Mouse (Mus musculus) C2C12 (cell line): Measurements from ENCODE around the gene Optn. TPM values are rescaled to one million over a fixed set of nuclear protein-coding genes. Genes with fewer than 3 reads are reported as not detected.

Source experiments
- H3K27me3 ChIP-seq: one replicate; pipeline ENCODE4 v1.6.1; 2011; ENCODE audit not compliant: control insufficient read depth, insufficient read depth, insufficient read length
- H3K36me3 ChIP-seq: one replicate; pipeline ENCODE4 v1.6.1; 2011; ENCODE audit not compliant: control insufficient read depth, insufficient read depth
- H3K4me3 ChIP-seq: one replicate; pipeline ENCODE4 v1.5.1; 2011; ENCODE audit warnings: mild to moderate bottlenecking, control low read depth; ENCODE audit not compliant: poor library complexity, insufficient read depth, severe bottlenecking
- H3K79me2 ChIP-seq: one replicate; pipeline ENCODE4 v1.6.1; 2011; ENCODE audit not compliant: control insufficient read depth, insufficient read depth
- H3K79me3 ChIP-seq: one replicate; pipeline ENCODE4 v1.6.1; 2011; ENCODE audit warnings: low read depth, control low read depth
- H3ac ChIP-seq: one replicate; pipeline ENCODE3; 2011; ENCODE audit warnings: low read depth; ENCODE audit not compliant: control insufficient read depth, insufficient read length
- CEBPB ChIP-seq: IDR thresholded peaks from one replicate; pipeline ENCODE4 v1.6.1; 2011; ENCODE audit warnings: low read depth, mild to moderate bottlenecking, control low read depth, moderate library complexity
- CTCF ChIP-seq: IDR thresholded peaks from one replicate; pipeline ENCODE4 v1.5.1; 2011; ENCODE audit not compliant: control insufficient read depth, insufficient read depth, insufficient read length
- FOSL1 ChIP-seq: IDR thresholded peaks from one replicate; pipeline ENCODE4 v1.8.0; 2011; ENCODE audit warnings: mild to moderate bottlenecking, low read length; ENCODE audit not compliant: poor library complexity, insufficient read depth, severe bottlenecking
- MAX ChIP-seq: IDR thresholded peaks from one replicate; pipeline ENCODE4 v1.6.1; 2011; ENCODE audit warnings: mild to moderate bottlenecking, control low read depth
- MYOD1 ChIP-seq: IDR thresholded peaks from one replicate; pipeline ENCODE4 v1.6.1; 2011; ENCODE audit warnings: low read depth; ENCODE audit not compliant: control insufficient read depth, insufficient read length
- MYOG ChIP-seq: IDR thresholded peaks from one replicate; pipeline ENCODE4 v1.6.1; 2011; ENCODE audit not compliant: control insufficient read depth, insufficient read length; ENCODE audit errors: extremely low read depth
- USF1 ChIP-seq: IDR thresholded peaks from one replicate; pipeline ENCODE4 v1.6.1; 2011; ENCODE audit warnings: low read depth, mild to moderate bottlenecking, control low read depth, moderate library complexity
- polyA plus RNA-seq: library from polyadenylated mRNA; unstranded; fragments of >200 nt; fragmentation: generic; extraction: Trizol; gene quantifications from one replicate; pipeline ENCODE4 v1.2.1, GENCODE M21; 2012; ENCODE audit warnings: missing spikeins

Gene Optn
- polyA plus RNA-seq, 1 experiment = 7.4 TPM

- H3K79me2 ChIP-seq = no peaks in the 10 kb centered on the region
- no peaks in the 10 kb centered on the region for H3K79me3 ChIP-seq
- peaks cover 23% of the 10 kb centered on the region for H3K36me3 ChIP-seq
- no peak for TF ChIP-seq MYOD1
- no peak overlapping the region for H3ac ChIP-seq
- H3K4me3 ChIP-seq = no peak overlapping the region
- H3K27me3 ChIP-seq = no peaks in the 10 kb centered on the region
Observed at GRCm38 (mm10) chr2:4986798-4987197, 77.1 kb downstream of the Optn start.

GRCm38 (mm10) chr2:4985000-4985399 lies 78.9 kb downstream of the Optn start:
- TF ChIP-seq MYOD1 (no peak), USF1 (no peak), CTCF (no peak), MAX (no peak), MYOG (no peak), CEBPB (no peak), FOSL1 (no peak)
- Histone ChIP-seq H3K79me2 (no peaks in the 10 kb centered on the region), H3K79me3 (no peaks in the 10 kb centered on the region), H3K4me3 (no peak overlapping the region), H3ac (no peak overlapping the region), H3K36me3 (peaks cover 5% of the 10 kb centered on the region), H3K27me3 (no peaks in the 10 kb centered on the region)

- no peaks in the 10 kb centered on the region for H3K27me3 ChIP-seq
- TF ChIP-seq MYOG (no peak), CTCF (no peak), MYOD1 (no peak), USF1 (no peak), FOSL1 (no peak), CEBPB (no peak), MAX (no peak)
- H3K79me2 ChIP-seq = no peaks in the 10 kb centered on the region
- H3K36me3 ChIP-seq = peaks cover 4% of the 10 kb centered on the region
- no peak overlapping the region for H3K4me3 ChIP-seq
- H3ac ChIP-seq = no peak overlapping the region
- H3K79me3 ChIP-seq = no peaks in the 10 kb centered on the region
Observed at GRCm38 (mm10) chr2:4983987-4984386, 79.9 kb downstream of the Optn start.

GRCm38 (mm10) chr2:4978091-4978490 lies 85.8 kb downstream of the Optn start:
- H3K79me3 ChIP-seq = no peaks in the 10 kb centered on the region
- no peaks in the 10 kb centered on the region for H3K79me2 ChIP-seq

GRCm38 (mm10) chr2:4975807-4976206 lies 88.0 kb downstream of the Optn start, which contains the start of gene Ucma:
Gene Ucma (plus strand): TSS chr2:4976122.
- TF ChIP-seq MYOG (no peak), FOSL1 (no peak), MYOD1 (no peak), MAX (no peak)
- Histone ChIP-seq H3K36me3 (no peaks in the 10 kb centered on the region), H3K79me3 (no peaks in the 10 kb centered on the region), H3K4me3 (no peak within 1 kb of the TSS), H3K79me2 (no peaks in the 10 kb centered on the region), H3ac (no peak within 1 kb of the TSS), H3K27me3 (no peaks in the 10 kb centered on the region)

More at GRCm38 (mm10) chr2:4978091-4978490, 85.8 kb downstream of the Optn start:
- Histone ChIP-seq H3K36me3 (no peaks in the 10 kb centered on the region), H3ac (no peak overlapping the region), H3K27me3 (no peaks in the 10 kb centered on the region), H3K4me3 (no peak overlapping the region)
- no peak for TF ChIP-seq USF1
- no peak for TF ChIP-seq MYOD1
- TF ChIP-seq CEBPB = no peak
- TF ChIP-seq MAX = no peak
- no peak for TF ChIP-seq CTCF
- no peak for TF ChIP-seq MYOG
- no peak for TF ChIP-seq FOSL1

Other genes with a start within 250 kb of the Optn start
- gene Sephs1, start 182.5 kb downstream of the Optn start, polyA plus RNA-seq = 27.4 TPM
- 5.9 TPM for gene Phyh, start 145.0 kb downstream of the Optn start, polyA plus RNA-seq
- 0.07 TPM for gene Ucma, start 87.9 kb downstream of the Optn start, polyA plus RNA-seq
- 27.0 TPM for gene Mcm10, start 51.3 kb downstream of the Optn start, polyA plus RNA-seq
- gene Ccdc3, start 73.7 kb upstream of the Optn start, polyA plus RNA-seq = 0.19 TPM